In the genomic region with DNA sequence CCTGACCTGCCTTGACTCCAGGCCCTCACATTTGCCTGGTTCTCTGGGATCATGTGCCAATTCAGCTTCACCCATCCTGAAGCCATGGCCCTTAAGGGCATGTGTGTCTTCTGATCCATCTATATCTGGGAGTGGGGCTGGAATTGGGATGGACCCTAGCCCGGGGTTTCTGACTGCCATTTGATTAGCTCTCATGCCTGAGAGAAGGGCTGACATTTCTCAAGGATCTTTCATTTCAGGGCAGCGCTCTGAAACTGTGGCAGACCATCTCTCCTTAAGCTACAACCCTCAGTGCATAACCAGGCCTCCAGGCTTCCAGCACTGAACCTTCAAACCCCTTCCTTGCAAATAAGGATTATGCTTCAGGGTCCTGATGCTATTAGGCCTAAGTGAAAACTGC, we compare ENCODE assay signal across 31 mouse cellular contexts.
"Had no signal": no experiment of that assay in that cellular context is flagged by ENCODE, and none has a peak within 500 bp of the region (broad histone marks: within the 10 kb centered on the region; RNA-seq: fewer than 3 reads in every experiment).

No protein-coding gene starts in this region.

- H3K4me3 ChIP-seq: heart, embryonic 12.5 days; heart, embryonic 13.5 days; heart, embryonic 15.5 days; hindbrain, embryonic 10.5 days; hindbrain, embryonic 12.5 days; hindbrain, embryonic 13.5 days; hindbrain, embryonic 15.5 days; intestine, embryonic 15.5 days; kidney, embryonic 15.5 days; left cerebral cortex, adult 2 months had no signal

- H3K36me3 ChIP-seq: heart, embryonic 12.5 days; heart, embryonic 13.5 days; heart, embryonic 15.5 days; hindbrain, embryonic 10.5 days; hindbrain, embryonic 12.5 days; hindbrain, embryonic 13.5 days; hindbrain, embryonic 15.5 days; intestine, embryonic 15.5 days; kidney, embryonic 15.5 days had no signal

- H3K27me3 ChIP-seq: heart, embryonic 12.5 days; heart, embryonic 13.5 days; heart, embryonic 15.5 days; hindbrain, embryonic 12.5 days; hindbrain, embryonic 13.5 days; hindbrain, embryonic 15.5 days; intestine, embryonic 15.5 days; kidney, embryonic 15.5 days had no signal

- ATAC-seq: hindbrain, embryonic 16.5 days; hindbrain, postnatal 0 days; inflammation-experienced regulatory T-cells, adult 6 months; intestine, embryonic 15.5 days; intestine, embryonic 16.5 days; intestine, postnatal 0 days had no signal

- H3K4me2 ChIP-seq: heart, embryonic 12.5 days; heart, embryonic 13.5 days; heart, embryonic 15.5 days; hindbrain, embryonic 12.5 days; hindbrain, embryonic 13.5 days; hindbrain, embryonic 14.5 days; hindbrain, embryonic 15.5 days; intestine, embryonic 15.5 days; kidney, embryonic 15.5 days had no signal

- H3K9ac ChIP-seq: heart, embryonic 12.5 days; heart, embryonic 13.5 days; heart, embryonic 15.5 days; hindbrain, embryonic 12.5 days; hindbrain, embryonic 13.5 days; hindbrain, embryonic 14.5 days; hindbrain, embryonic 15.5 days; intestine, embryonic 15.5 days; kidney, embryonic 15.5 days had no signal

- H3K9me3 ChIP-seq: heart, embryonic 12.5 days; heart, embryonic 13.5 days; heart, embryonic 15.5 days; hindbrain, embryonic 10.5 days; hindbrain, embryonic 12.5 days; hindbrain, embryonic 13.5 days; hindbrain, embryonic 15.5 days; intestine, embryonic 15.5 days; kidney, embryonic 15.5 days had no signal

- DNase-seq: heart, postnatal 10 days; heart, postnatal 14 days; heart, postnatal 4 days; kidney, adult 11 months; kidney, adult 18-20 months; kidney, adult 2 months; kidney, adult 8-10 months; kidney, adult 9 months; kidney, postnatal 10 days; kidney, postnatal 14 days; kidney, postnatal 25 days; kidney, postnatal 36 days; kidney, postnatal 4 days; layer of hippocampus, postnatal 36 days had no signal

- H3K27ac ChIP-seq: heart, embryonic 13.5 days; heart, embryonic 15.5 days; hindbrain, embryonic 10.5 days; hindbrain, embryonic 12.5 days; hindbrain, embryonic 13.5 days; hindbrain, embryonic 14.5 days; hindbrain, embryonic 15.5 days; hindbrain, postnatal 0 days; intestine, embryonic 15.5 days; kidney, embryonic 15.5 days; kidney, postnatal 0 days; left cerebral cortex, adult 2 months had no signal

- H3K4me1 ChIP-seq: hindbrain, embryonic 12.5 days; intestine, embryonic 15.5 days had no signal
